Mouse (Mus musculus): Measurements from ENCODE around the gene Fastkd3.
"Not testable (repeated sequence)": the region's sequence is repeated elsewhere in the genome, so short reads cannot be mapped to it uniquely, and the experiment has no call there.

DNA sequence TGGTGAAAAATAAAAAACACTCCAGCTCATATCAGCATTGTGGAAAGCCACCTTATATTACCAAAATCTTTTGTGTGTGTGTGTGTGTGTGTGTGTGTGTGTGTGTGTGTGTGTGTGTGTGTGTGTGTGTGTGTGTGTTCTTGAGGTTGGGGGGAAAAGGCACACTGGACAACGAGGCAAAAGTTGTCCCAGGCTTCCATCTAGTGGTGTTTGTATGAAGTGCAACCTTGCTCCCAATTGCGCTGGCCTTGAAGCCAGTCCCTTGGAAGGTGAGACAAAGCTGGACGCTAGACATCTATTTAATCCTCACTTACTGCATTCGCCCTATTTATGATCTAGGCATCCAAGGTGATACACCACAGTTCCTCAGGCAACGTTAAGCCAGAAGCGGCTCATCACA lies 28.6 kb upstream of the Fastkd3 start:
- not testable (repeated sequence) for TF ChIP-seq EP300 (IDR thresholded peaks at IDR 0.05; ENCODE audit: low read depth)
- peak; percentile 52 for TF ChIP-seq CTCF (IDR thresholded peaks at IDR 0.05; ENCODE audit: low read depth)
